Mouse (Mus musculus) thymus, adult 2 months (tissue): ENCODE measurements around the gene Kcnj13. TPM values are rescaled to one million over a fixed set of nuclear protein-coding genes. Genes with fewer than 3 reads are reported as not detected.

Source experiments
- DNase-seq: peaks from one replicate; pipeline ENCODE4 v3.0.0; 2021
- H3K27ac ChIP-seq: fragments of 200-500 bp; 2 replicates; pipeline ENCODE4 v1.5.1; 2012; ENCODE audit warnings: low read length, control low read depth; ENCODE audit not compliant: control insufficient read depth, insufficient read depth
- H3K27me3 ChIP-seq: fragments of 200-500 bp; 2 replicates; pipeline ENCODE4 v1.6.1; 2012; ENCODE audit warnings: mild to moderate bottlenecking, low read length, moderate library complexity, mixed read lengths; ENCODE audit not compliant: control insufficient read depth, insufficient read depth
- H3K36me3 ChIP-seq: fragments of 200-500 bp; 2 replicates; pipeline ENCODE4 v1.6.1; 2012; ENCODE audit warnings: mild to moderate bottlenecking, low read length, moderate library complexity; ENCODE audit not compliant: control insufficient read depth, insufficient read depth
- H3K4me1 ChIP-seq: fragments of 200-500 bp; replicated peaks from 2 replicates; pipeline ENCODE4 v1.6.1; 2012; ENCODE audit warnings: low read length; ENCODE audit not compliant: control insufficient read depth, insufficient read depth
- H3K4me3 ChIP-seq: fragments of 200-500 bp; 2 replicates; pipeline ENCODE4 v1.5.1; 2012; ENCODE audit warnings: mild to moderate bottlenecking, low read length, control low read depth, moderate library complexity; ENCODE audit not compliant: control insufficient read depth, insufficient read depth
- CTCF ChIP-seq: fragments of 200-500 bp; IDR thresholded peaks from 2 replicates; pipeline ENCODE4 v1.5.1; 2012; ENCODE audit warnings: mild to moderate bottlenecking, control low read depth, low read length, moderate library complexity, borderline replicate concordance; ENCODE audit not compliant: control insufficient read depth, poor library complexity, insufficient read depth; ENCODE audit errors: extremely low read depth
- POLR2A ChIP-seq: fragments of 200-500 bp; IDR thresholded peaks from 2 replicates; pipeline ENCODE4 v1.6.1; 2012; ENCODE audit warnings: mild to moderate bottlenecking, low read length, control low read depth, moderate library complexity; ENCODE audit not compliant: control insufficient read depth, poor library complexity, insufficient read depth; ENCODE audit errors: extremely low read depth
- WGBS: fragments of 180-500 bp; shearing (Covaris S2); methylation state at CpG from one replicate; pipeline ENCODE4 v1.1.7; 2018; 5-methylcytosine and 5-hydroxymethylcytosine counted together
- polyA plus RNA-seq: library from polyadenylated mRNA; depleted of rRNA; stranded (reverse); fragments of >200 nt; gene quantifications from 2 replicates; pipeline ENCODE4 v1.2.3, GENCODE M21; 2012; rRNA removed

The Kcnj13 gene
- polyA plus RNA-seq, 1 experiment = not detected

- no peak for DNase-seq
- H3K27ac ChIP-seq = no peak overlapping the region
- no peak overlapping the region for H3K4me3 ChIP-seq
- TF ChIP-seq POLR2A (no peak), CTCF (no peak)
- peaks cover 10% of the 10 kb centered on the region for H3K36me3 ChIP-seq
- 94% methylated on average over 1 of the region's 1 CpGs for WGBS
- H3K4me1 ChIP-seq = no peaks in the 10 kb centered on the region
- H3K27me3 ChIP-seq = no peaks in the 10 kb centered on the region
Measured at GRCm38 (mm10) chr1:87360276-87360675, 34.3 kb downstream of the Kcnj13 start.

- Histone ChIP-seq H3K4me1 (no peaks in the 10 kb centered on the region), H3K36me3 (peaks cover 10% of the 10 kb centered on the region), H3K4me3 (no peak overlapping the region), H3K27me3 (no peaks in the 10 kb centered on the region), H3K27ac (no peak overlapping the region)
- 95% methylated on average over 2 of the region's 2 CpGs for WGBS
- DNase-seq = no peak
- no peak for TF ChIP-seq CTCF
- TF ChIP-seq POLR2A = no peak
Measured at GRCm38 (mm10) chr1:87350576-87350975, 44.0 kb downstream of the Kcnj13 start.

Other genes starting within 250 kb of the Kcnj13 start
- gene Ecel1, start 238.2 kb downstream of the Kcnj13 start, polyA plus RNA-seq = 1.7 and 2.4 TPM in 2 replicates
- 0.10 and 0.23 TPM in 2 replicates for gene Prss56, start 211.4 kb downstream of the Kcnj13 start, polyA plus RNA-seq
- 0.09 TPM in 1 of 2 replicates, not detected in the other for gene Chrnd, start 204.1 kb downstream of the Kcnj13 start, polyA plus RNA-seq
- 0.15 and 0.27 TPM in 2 replicates for gene Chrng, start 190.1 kb downstream of the Kcnj13 start, polyA plus RNA-seq
- 41.9 and 45.0 TPM in 2 replicates for gene Eif4e2, start 180.8 kb downstream of the Kcnj13 start, polyA plus RNA-seq
- 2.5 and 2.7 TPM in 2 replicates for gene Efhd1, start 130.4 kb downstream of the Kcnj13 start, polyA plus RNA-seq
- gene Gigyf2, start 67.7 kb downstream of the Kcnj13 start, polyA plus RNA-seq = 47.2 and 47.3 TPM in 2 replicates
- gene Snorc, start 75.5 kb upstream of the Kcnj13 start, polyA plus RNA-seq = 0.30 and 0.52 TPM in 2 replicates
- 4.0 and 6.9 TPM in 2 replicates for gene Neu2, start 115.2 kb upstream of the Kcnj13 start, polyA plus RNA-seq
- 0.32 and 0.33 TPM in 2 replicates for gene Ngef, start 179.1 kb upstream of the Kcnj13 start, polyA plus RNA-seq
- gene Inpp5d, start 225.6 kb upstream of the Kcnj13 start, polyA plus RNA-seq = 278 and 301 TPM in 2 replicates